Mouse (Mus musculus): ENCODE measurements around the gene Skint1. TPM values are rescaled to one million over a fixed set of nuclear protein-coding genes. Genes with fewer than 3 reads are reported as not detected.
"Not testable (repeated sequence)": the region's sequence is repeated elsewhere in the genome, so short reads cannot be mapped to it uniquely, and the experiment has no call there.

Gene Skint1
- total RNA-seq (2014; rRNA removed) (not detected in 2 replicates), polyA plus RNA-seq (2015; fragmentation: Nextera tagmentation; extraction: Ambion mirVana) (not detected in 2 replicates)

- ATAC-seq = no peak
- TF ChIP-seq CTCF (IDR thresholded peaks at IDR 0.05; ENCODE audit: low read depth) = no peak
- H3K27ac ChIP-seq = no peak within 1 kb of the TSS
- no peak within 1 kb of the TSS for H3K4me2 ChIP-seq (ENCODE audit: low read depth, low read length)
- no peaks in the 10 kb centered on the region for H3K9me3 ChIP-seq (ENCODE audit: low read length)
- no peak within 1 kb of the TSS for H3K4me3 ChIP-seq (ENCODE audit: low read length)
- no peaks in the 10 kb centered on the region for H3K36me3 ChIP-seq (ENCODE audit: insufficient read depth, low read length)
- H3K9ac ChIP-seq (replicated peaks; ENCODE audit: low read length) = no peak within 1 kb of the TSS
- H3K27me3 ChIP-seq (ENCODE audit: insufficient read depth, low read length) = no peaks in the 10 kb centered on the region
- H3K4me1 ChIP-seq (ENCODE audit: insufficient read depth, low read length) = no peaks in the 10 kb centered on the region
- no peak for DNase-seq (ENCODE audit: low spot score)
Observed at GRCm38 (mm10) chr4:112005969-112006368, at the start of gene Skint1. Skint1 (plus strand) TSS chr4:112006269.

GRCm38 (mm10) chr4:111961309-111961708 is 44.8 kb upstream of the Skint1 start:
- Histone ChIP-seq H3K9ac (replicated peaks; ENCODE audit: low read length) (no peak overlapping the region), H3K4me2 (ENCODE audit: low read depth, low read length) (no peak overlapping the region), H3K4me1 (ENCODE audit: insufficient read depth, low read length) (no peaks in the 10 kb centered on the region), H3K9me3 (ENCODE audit: low read length) (no peaks in the 10 kb centered on the region), H3K27me3 (ENCODE audit: insufficient read depth, low read length) (no peaks in the 10 kb centered on the region), H3K36me3 (ENCODE audit: insufficient read depth, low read length) (no peaks in the 10 kb centered on the region), H3K27ac (no peak overlapping the region), H3K4me3 (ENCODE audit: low read length) (no peak overlapping the region)
- no peak for ATAC-seq
- peak; percentile 55 for TF ChIP-seq CTCF (IDR thresholded peaks at IDR 0.05; ENCODE audit: low read depth)
- peak; percentile 19 for DNase-seq (ENCODE audit: low spot score)
- WGBS = 22% methylated on average over 1 of the region's 1 CpGs

- H3K27me3 ChIP-seq (ENCODE audit: insufficient read depth, low read length); ATAC-seq; H3K4me2 ChIP-seq (ENCODE audit: low read depth, low read length); H3K36me3 ChIP-seq (ENCODE audit: insufficient read depth, low read length); H3K9me3 ChIP-seq (ENCODE audit: low read length); H3K9ac ChIP-seq (replicated peaks; ENCODE audit: low read length); H3K4me1 ChIP-seq (ENCODE audit: insufficient read depth, low read length); DNase-seq (ENCODE audit: low spot score); H3K27ac ChIP-seq; H3K4me3 ChIP-seq (ENCODE audit: low read length): not testable (repeated sequence)
- 63% methylated on average over 1 of the region's 1 CpGs for WGBS
Observed at GRCm38 (mm10) chr4:111963241-111963640, 42.8 kb upstream of the Skint1 start.

DNA sequence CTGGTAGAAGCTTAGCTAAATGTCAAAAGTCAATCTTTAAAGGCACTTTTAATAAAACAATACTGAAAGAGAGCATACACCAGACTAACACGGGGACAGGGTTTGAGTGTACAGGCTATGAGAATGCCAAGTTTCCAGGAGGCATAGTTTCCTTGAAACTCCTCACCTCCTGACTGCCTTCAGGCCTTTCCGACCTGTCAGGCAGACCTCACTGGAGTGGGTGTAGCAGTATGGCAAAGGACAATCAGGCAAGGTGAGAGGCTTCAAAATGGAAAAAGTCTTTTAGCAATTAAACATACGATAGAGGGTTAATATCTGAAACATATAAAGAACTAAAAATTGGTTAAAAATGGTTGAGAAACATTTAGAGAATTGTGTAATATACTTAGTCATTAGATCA is 42.4 kb upstream of the Skint1 start:
- DNase-seq (ENCODE audit: low spot score) (no peak), ATAC-seq (no peak)
- H3K4me2 ChIP-seq (ENCODE audit: low read depth, low read length) = no peak overlapping the region
- H3K9me3 ChIP-seq (ENCODE audit: low read length) = no peaks in the 10 kb centered on the region
- H3K27me3 ChIP-seq (ENCODE audit: insufficient read depth, low read length) = no peaks in the 10 kb centered on the region
- H3K27ac ChIP-seq = no peak overlapping the region
- TF ChIP-seq CTCF (IDR thresholded peaks at IDR 0.05; ENCODE audit: low read depth) = no peak
- H3K4me1 ChIP-seq (ENCODE audit: insufficient read depth, low read length) = no peaks in the 10 kb centered on the region
- no peak overlapping the region for H3K4me3 ChIP-seq (ENCODE audit: low read length)
- no peaks in the 10 kb centered on the region for H3K36me3 ChIP-seq (ENCODE audit: insufficient read depth, low read length)
- 76% methylated on average over 3 of the region's 3 CpGs for WGBS
- H3K9ac ChIP-seq (replicated peaks; ENCODE audit: low read length) = no peak overlapping the region

DNA sequence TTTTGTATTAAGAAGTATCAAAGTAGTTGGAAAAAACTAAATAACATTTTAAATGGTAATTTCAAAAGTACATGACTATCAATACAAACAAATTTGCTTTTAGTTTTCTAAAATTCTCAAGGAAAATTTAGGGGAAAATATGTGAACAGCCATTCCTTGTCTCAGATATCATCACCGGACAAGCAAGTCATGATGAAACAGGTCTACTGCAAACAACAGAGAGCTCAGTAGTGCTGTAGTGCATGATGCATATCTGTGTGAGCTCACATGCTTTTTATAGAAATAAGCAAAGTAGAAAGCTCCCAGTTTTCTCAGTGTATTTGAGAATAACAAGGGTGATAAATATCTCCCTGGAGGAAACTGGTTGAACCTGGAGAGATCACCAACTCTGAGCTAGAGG is 33.4 kb upstream of the Skint1 start, which contains the start of gene Skint7:
Gene Skint7 (plus strand): TSS at position 301 of the 400 bp plus-strand sequence.
- Histone ChIP-seq H3K4me1 (ENCODE audit: insufficient read depth, low read length) (no peaks in the 10 kb centered on the region), H3K9ac (replicated peaks; ENCODE audit: low read length) (no peak within 1 kb of the TSS), H3K27me3 (ENCODE audit: insufficient read depth, low read length) (no peaks in the 10 kb centered on the region), H3K36me3 (ENCODE audit: insufficient read depth, low read length) (no peaks in the 10 kb centered on the region), H3K4me2 (ENCODE audit: low read depth, low read length) (no peak within 1 kb of the TSS), H3K4me3 (ENCODE audit: low read length) (no peak within 1 kb of the TSS), H3K27ac (no peak within 1 kb of the TSS), H3K9me3 (ENCODE audit: low read length) (no peaks in the 10 kb centered on the region)
- ATAC-seq = no peak
- 98% methylated on average over 1 of the region's 1 CpGs for WGBS
- TF ChIP-seq CTCF (IDR thresholded peaks at IDR 0.05; ENCODE audit: low read depth) = no peak
- DNase-seq (ENCODE audit: low spot score) = no peak

DNA sequence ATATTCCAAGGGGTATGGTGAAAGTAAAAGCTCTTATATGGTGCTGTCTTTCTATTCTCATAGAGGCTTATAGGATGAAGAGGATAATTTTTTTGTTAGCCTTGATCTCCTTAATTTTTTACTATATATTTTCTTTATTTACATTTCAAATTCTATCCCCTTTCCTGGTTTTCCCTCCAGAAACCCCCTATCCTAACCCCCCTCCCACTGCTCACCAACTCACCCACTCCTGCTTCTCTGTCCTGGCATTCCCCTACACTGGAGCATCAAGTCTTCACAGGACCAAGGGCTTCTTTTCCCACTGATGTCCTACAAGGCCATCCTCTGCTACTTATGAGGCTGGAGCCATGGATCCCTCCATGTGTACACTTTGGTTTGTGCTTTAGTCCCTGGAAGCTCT is 65.6 kb downstream of the Skint1 start, which contains the start of gene Skint4:
Gene Skint4 (plus strand): TSS at position 301 of the 400 bp plus-strand sequence.
- TF ChIP-seq CTCF (IDR thresholded peaks at IDR 0.05; ENCODE audit: low read depth) = no peak
- DNase-seq (ENCODE audit: low spot score) (no peak), ATAC-seq (no peak)
- Histone ChIP-seq H3K9me3 (ENCODE audit: low read length) (no peaks in the 10 kb centered on the region), H3K27me3 (ENCODE audit: insufficient read depth, low read length) (no peaks in the 10 kb centered on the region), H3K36me3 (ENCODE audit: insufficient read depth, low read length) (no peaks in the 10 kb centered on the region), H3K27ac (no peak within 1 kb of the TSS), H3K4me1 (ENCODE audit: insufficient read depth, low read length) (no peaks in the 10 kb centered on the region), H3K4me3 (ENCODE audit: low read length) (no peak within 1 kb of the TSS), H3K4me2 (ENCODE audit: low read depth, low read length) (no peak within 1 kb of the TSS), H3K9ac (replicated peaks; ENCODE audit: low read length) (no peak within 1 kb of the TSS)

Other genes with a start within 250 kb of the Skint1 start
- not detected in 2 replicates for gene Slc5a9, start 103.4 kb upstream of the Skint1 start, total RNA-seq (2014; rRNA removed)
- gene Slc5a9, start 103.4 kb upstream of the Skint1 start, polyA plus RNA-seq (2015; fragmentation: Nextera tagmentation; extraction: Ambion mirVana) = not detected in 2 replicates
- not detected in 2 replicates for gene Skint8, start 86.9 kb upstream of the Skint1 start, total RNA-seq (2014; rRNA removed)
- gene Skint8, start 86.9 kb upstream of the Skint1 start, polyA plus RNA-seq (2015; fragmentation: Nextera tagmentation; extraction: Ambion mirVana) = not detected in 2 replicates
- gene Skint7, start 33.3 kb upstream of the Skint1 start, total RNA-seq (2014; rRNA removed) = not detected in 2 replicates
- gene Skint7, start 33.3 kb upstream of the Skint1 start, polyA plus RNA-seq (2015; fragmentation: Nextera tagmentation; extraction: Ambion mirVana) = not detected in 2 replicates
- gene Skint4, start 65.7 kb downstream of the Skint1 start, total RNA-seq (2014; rRNA removed) = not detected in 2 replicates
- not detected in 2 replicates for gene Skint4, start 65.7 kb downstream of the Skint1 start, polyA plus RNA-seq (2015; fragmentation: Nextera tagmentation; extraction: Ambion mirVana)
- gene Skint3, start 226.0 kb downstream of the Skint1 start, total RNA-seq (2014; rRNA removed) = not detected in 2 replicates
- not detected in 2 replicates for gene Skint3, start 226.0 kb downstream of the Skint1 start, polyA plus RNA-seq (2015; fragmentation: Nextera tagmentation; extraction: Ambion mirVana)

Measured in hindbrain, postnatal 0 days (tissue).